Mouse (Mus musculus) right cerebral cortex, postnatal 36 days (tissue): ENCODE results near the gene P2rx3.

Source experiments
- DNase-seq, 2 experiments: peaks; one replicate each; pipeline ENCODE4 v3.0.0; 2022; ENCODE audit warnings: low spot score in 2 of 2, mixed read lengths in 1 of 2

P2rx3 gene

GRCm38 (mm10) chr2:85037047-85038026, at the start of gene P2rx3, which contains the start of gene Ssrp1:
P2rx3 (minus strand) TSS chr2:85037462.
Ssrp1 (plus strand) TSS chr2:85037234.
- peak; percentile 87 to 88 for DNase-seq

GRCm38 (mm10) chr2:85073751-85074150, 36.5 kb upstream of the P2rx3 start:
- DNase-seq, result no peak

GRCm38 (mm10) chr2:85071921-85072320, 34.7 kb upstream of the P2rx3 start:
- DNase-seq, result no peak

DNA sequence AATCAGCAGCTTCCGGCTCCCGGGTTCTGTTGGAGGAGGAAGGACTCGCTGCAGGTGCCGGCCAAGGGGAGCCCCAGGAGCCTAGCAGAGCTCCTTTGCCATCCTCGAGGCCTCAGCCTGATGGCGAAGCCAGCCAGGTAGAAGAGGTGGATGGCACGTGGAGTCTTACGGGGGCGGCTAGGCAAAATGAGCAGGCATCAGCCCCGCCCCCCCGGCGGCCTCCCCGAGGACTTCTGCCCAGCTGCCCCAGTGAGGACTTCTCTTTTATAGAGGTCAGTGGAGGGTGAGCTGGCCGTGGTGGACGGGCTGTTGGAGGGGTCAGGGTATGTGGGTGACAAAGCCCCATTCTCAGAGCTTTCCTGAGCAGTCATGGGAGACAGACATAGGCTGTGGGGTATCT, 32.8 kb upstream of the P2rx3 start:
- no peak for DNase-seq

- DNase-seq, result no peak
Measured at GRCm38 (mm10) chr2:85068626-85069025, 31.4 kb upstream of the P2rx3 start.

DNA sequence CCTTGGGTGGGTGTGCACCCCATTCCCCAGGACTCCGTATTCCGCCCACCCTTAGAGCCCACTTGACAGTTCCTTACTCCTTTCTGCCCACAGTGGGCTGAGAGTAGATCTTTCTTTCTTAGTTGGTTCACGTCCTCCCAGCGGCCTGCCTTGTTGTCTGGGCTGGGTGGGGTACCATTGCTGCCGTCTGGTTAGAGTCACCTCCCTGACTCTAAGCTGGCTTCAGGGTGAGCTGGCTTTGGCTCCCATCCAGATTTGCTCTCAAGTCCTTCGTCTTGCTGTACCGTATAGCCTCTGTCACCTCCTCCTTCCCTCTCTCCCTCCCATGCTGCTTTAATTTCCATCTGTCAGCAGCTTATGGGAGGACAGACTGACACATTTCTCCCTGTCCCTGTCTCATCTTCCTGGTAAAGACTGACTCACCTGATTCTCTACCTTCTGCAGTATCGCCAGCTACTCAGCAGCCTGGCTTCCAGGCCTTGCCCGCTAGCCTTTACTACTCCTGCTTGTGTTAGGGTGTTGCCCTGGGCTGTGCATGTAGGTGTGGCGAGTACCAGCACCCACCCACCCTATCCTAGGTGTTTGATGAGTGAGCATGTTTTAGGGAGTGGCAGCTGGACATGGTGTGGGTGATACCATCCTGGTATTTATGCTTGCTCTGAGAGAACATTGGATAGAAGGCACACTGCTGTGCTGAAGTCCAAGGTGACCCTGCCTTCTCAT, 30.8 kb upstream of the P2rx3 start:
- DNase-seq, result no peak

DNA sequence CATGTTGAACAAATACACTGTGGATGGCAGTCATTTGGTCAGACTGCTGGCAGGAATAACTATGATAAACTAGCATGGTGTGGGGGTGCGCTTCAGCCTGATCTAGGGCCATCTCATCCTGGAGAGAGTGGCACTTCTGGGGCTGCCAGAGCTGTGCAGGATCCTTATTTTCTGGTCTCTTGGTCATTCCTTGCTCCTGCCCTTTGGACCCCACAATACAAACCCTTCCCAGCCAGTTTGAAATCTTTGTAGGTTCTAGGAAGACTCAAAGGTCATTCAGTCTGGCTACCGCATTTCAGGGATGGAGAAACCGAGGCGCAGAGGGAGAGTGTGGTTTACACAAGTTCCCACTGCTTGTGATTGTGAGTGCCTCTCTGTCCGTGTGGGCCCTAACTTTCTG, 29.7 kb upstream of the P2rx3 start:
- DNase-seq, result no peak

GRCm38 (mm10) chr2:85065141-85065875, 28.0 kb upstream of the P2rx3 start:
- DNase-seq, result peak in 1 of 2 experiments; percentile 51

GRCm38 (mm10) chr2:85061107-85061541, 23.9 kb upstream of the P2rx3 start:
- no peak for DNase-seq

DNA sequence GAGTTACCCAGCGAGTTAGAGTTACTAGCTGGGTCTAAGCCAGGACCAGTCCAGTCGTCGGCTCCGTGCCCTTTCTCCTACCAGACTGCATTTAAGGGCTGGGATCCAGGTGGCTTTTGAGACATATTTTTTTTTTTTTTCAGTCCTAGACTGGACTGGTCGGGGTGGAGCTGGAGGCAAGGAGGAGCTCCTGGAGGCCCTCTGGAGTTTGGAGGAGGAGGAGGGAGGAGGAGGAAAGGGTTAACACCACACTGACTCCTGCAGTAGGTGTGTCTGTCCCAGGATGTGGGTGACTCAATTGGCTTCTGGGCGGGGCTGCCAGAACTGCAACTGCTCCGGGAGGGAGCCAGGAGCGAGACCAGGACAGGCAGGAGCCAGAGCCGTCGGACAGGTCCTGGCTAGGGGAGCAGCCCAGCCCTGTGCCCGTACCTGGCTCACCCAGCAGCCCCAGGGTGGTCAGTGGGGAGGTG, 23.4 kb upstream of the P2rx3 start:
- DNase-seq, result no peak

DNA sequence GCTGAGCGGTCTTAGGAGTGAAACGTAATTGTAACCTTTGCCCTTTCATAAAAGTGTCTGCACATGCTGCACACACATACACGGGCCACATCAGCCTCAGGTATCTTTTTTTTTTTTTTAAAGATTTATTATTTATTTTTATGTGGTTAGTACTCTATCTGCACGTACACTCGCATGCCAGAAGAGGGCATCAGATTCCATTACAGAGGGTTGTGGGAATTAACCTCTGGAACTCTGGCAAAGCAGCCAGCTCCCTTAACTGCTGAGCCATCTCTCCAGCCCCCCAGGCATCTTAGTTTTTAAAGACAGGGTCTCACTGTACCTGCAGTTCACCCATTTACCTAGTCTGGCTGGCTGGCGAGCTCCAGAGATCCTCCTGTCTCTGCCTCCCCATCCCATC, 22.4 kb upstream of the P2rx3 start:
- DNase-seq, result no peak

- DNase-seq, result no peak
Measured at GRCm38 (mm10) chr2:85056711-85057110, 19.4 kb upstream of the P2rx3 start.

GRCm38 (mm10) chr2:85053192-85053816, 16.0 kb upstream of the P2rx3 start:
- no peak for DNase-seq

- no peak for DNase-seq
Measured at GRCm38 (mm10) chr2:85050746-85051145, 13.5 kb upstream of the P2rx3 start.

- DNase-seq, result no peak
Measured at GRCm38 (mm10) chr2:85050001-85050634, 12.9 kb upstream of the P2rx3 start.

- DNase-seq, result no peak
Measured at GRCm38 (mm10) chr2:85049277-85049676, 12.0 kb upstream of the P2rx3 start.

GRCm38 (mm10) chr2:85048168-85048751, 11.0 kb upstream of the P2rx3 start:
- peak; percentile 71 to 74 for DNase-seq

- peak; percentile 93 to 95 for DNase-seq
Measured at GRCm38 (mm10) chr2:85047596-85048167, 10.4 kb upstream of the P2rx3 start, which contains the start of gene Tnks1bp1. Tnks1bp1 (plus strand) TSS chr2:85048022.

- DNase-seq, result no peak
Measured at GRCm38 (mm10) chr2:85047081-85047480, 9.8 kb upstream of the P2rx3 start.

- DNase-seq, result no peak
Measured at GRCm38 (mm10) chr2:85046222-85046621, 9.0 kb upstream of the P2rx3 start.
